Mouse (Mus musculus) liver, adult 2 months (tissue): ENCODE results near the gene Gpi1. TPM values are rescaled to one million over a fixed set of nuclear protein-coding genes. Genes with fewer than 3 reads are reported as not detected.

Experiments used
- DNase-seq: peaks from one replicate; pipeline ENCODE4 v3.0.0-alpha.2; 2011; ENCODE audit warnings: low read depth, low spot score; ENCODE audit errors: extremely low read depth
- H3K27ac ChIP-seq: fragments of 200-500 bp; replicated peaks from 2 replicates; pipeline ENCODE4 v1.5.1; 2012; ENCODE audit warnings: low read depth, mild to moderate bottlenecking, control low read depth, inconsistent platforms, low read length; ENCODE audit not compliant: insufficient read depth
- H3K27me3 ChIP-seq: fragments of 200-500 bp; 2 replicates; pipeline ENCODE4 v1.6.1; 2012; ENCODE audit warnings: mild to moderate bottlenecking, moderate library complexity, low read length, inconsistent platforms; ENCODE audit not compliant: control insufficient read depth, insufficient read depth
- H3K36me3 ChIP-seq: fragments of 200-500 bp; 2 replicates; pipeline ENCODE4 v1.6.1; 2012; ENCODE audit warnings: low read length, inconsistent platforms; ENCODE audit not compliant: control insufficient read depth, insufficient read depth
- H3K4me1 ChIP-seq: fragments of 200-500 bp; 2 replicates; pipeline ENCODE4 v1.6.1; 2011; ENCODE audit warnings: low read length; ENCODE audit not compliant: control insufficient read depth, insufficient read depth
- H3K4me3 ChIP-seq: fragments of 200-500 bp; 2 replicates; pipeline ENCODE4 v1.5.1; 2011; ENCODE audit warnings: low read depth, mild to moderate bottlenecking, control low read depth, low read length, moderate library complexity; ENCODE audit not compliant: insufficient read depth
- H3K79me2 ChIP-seq: fragments of 200-500 bp; 2 replicates; pipeline ENCODE4 v1.6.1; 2012; ENCODE audit warnings: inconsistent platforms, mild to moderate bottlenecking, low read length, moderate library complexity; ENCODE audit not compliant: control insufficient read depth, insufficient read depth
- H3K9ac ChIP-seq: fragments of 200-500 bp; 2 replicates; pipeline ENCODE4 v1.6.1; 2012; ENCODE audit warnings: low read depth, mild to moderate bottlenecking, control low read depth, inconsistent platforms, low read length
- CTCF ChIP-seq: fragments of 200-500 bp; IDR thresholded peaks from 2 replicates; pipeline ENCODE4 v1.5.1; 2011; ENCODE audit warnings: low read depth, low read length, control low read depth
- POLR2A ChIP-seq: fragments of 200-500 bp; IDR thresholded peaks from 2 replicates; pipeline ENCODE4 v1.6.1; 2011; ENCODE audit warnings: low read length, control low read depth; ENCODE audit not compliant: insufficient read depth; ENCODE audit errors: extremely low read depth
- WGBS: fragments of 180-500 bp; shearing (Covaris S2); methylation state at CpG from one replicate; pipeline ENCODE4 v1.1.7; 2018; 5-methylcytosine and 5-hydroxymethylcytosine counted together
- polyA plus RNA-seq: library from polyadenylated mRNA; depleted of rRNA; stranded (reverse); fragments of >200 nt; gene quantifications from 2 replicates; pipeline ENCODE4 v1.2.3, GENCODE M21; 2012
- total RNA-seq: library from RNA; depleted of rRNA; stranded (reverse); fragments of >200 nt; gene quantifications from 2 replicates; pipeline ENCODE4 v1.2.3, GENCODE M21; 2014

Gpi1 gene
- total and polyA plus RNA-seq, 2 experiments, result 61.8 to 127 TPM

DNA sequence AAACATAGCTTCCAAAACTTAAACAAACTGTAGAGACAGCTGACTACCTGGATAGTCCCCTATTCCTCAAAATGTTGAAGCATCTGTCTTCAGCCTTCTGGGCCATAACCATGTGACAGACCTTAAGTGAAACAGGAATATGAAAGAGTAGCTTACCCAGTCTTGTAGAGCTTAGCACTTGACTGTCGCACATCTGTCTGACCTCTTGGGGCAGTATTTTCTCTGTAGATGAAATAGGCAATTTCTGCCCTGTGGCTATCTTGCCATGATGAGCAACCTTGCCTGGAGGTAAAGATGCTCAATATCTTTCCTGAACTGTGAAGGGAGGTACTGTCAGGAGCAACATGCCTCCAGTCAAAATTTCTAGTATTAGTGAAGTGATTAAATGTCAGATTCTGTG lies 57.9 kb downstream of the Gpi1 start:
- no peak for DNase-seq
- TF ChIP-seq POLR2A, result no peak
- no peak for TF ChIP-seq CTCF
- Histone ChIP-seq H3K27ac (no peak overlapping the region), H3K36me3 (no peaks in the 10 kb centered on the region), H3K27me3 (no peaks in the 10 kb centered on the region), H3K79me2 (peaks cover 7% of the 10 kb centered on the region; the same call in 1 of the 2 replicates), H3K4me1 (peaks cover 7% of the 10 kb centered on the region; the same call in 1 of the 2 replicates), H3K9ac (no peak overlapping the region), H3K4me3 (no peak overlapping the region)
- 73% methylated on average over 1 of the region's 1 CpGs for WGBS

DNA sequence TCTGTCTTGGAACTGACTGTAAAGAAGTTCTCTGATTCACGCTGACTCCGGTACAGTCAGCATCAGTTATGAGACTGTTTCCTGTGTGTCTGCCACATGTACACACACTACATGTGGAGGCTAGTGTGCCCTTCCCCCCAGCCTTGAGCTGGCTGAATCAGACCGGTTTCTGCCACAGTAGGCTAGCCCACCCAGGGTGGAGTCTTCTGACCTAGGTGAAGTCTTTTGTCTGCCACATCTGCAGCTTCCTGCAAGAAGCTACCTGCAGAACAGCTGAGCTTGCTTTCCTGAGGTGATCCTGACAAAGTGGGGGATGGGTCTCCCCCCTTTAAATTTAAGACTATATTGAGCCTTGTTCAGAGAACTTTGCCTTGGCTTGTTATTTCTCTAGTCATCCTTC lies 60.7 kb downstream of the Gpi1 start, which contains the start of gene Uba2:
TSS of gene Uba2 (minus strand) at position 146 of the 400 bp plus-strand sequence.
- Histone ChIP-seq H3K36me3 (peaks cover 3% of the 10 kb centered on the region), H3K4me3 (peak within 1 kb of the TSS; percentile 82), H3K4me1 (peaks cover 8% of the 10 kb centered on the region; the same call in 1 of the 2 replicates), H3K27ac (no peak within 1 kb of the TSS), H3K27me3 (no peaks in the 10 kb centered on the region), H3K79me2 (peaks cover 7% of the 10 kb centered on the region; the same call in 1 of the 2 replicates), H3K9ac (no peak within 1 kb of the TSS)
- TF ChIP-seq POLR2A, result no peak
- no peak for TF ChIP-seq CTCF
- 85% methylated on average over 3 of the region's 3 CpGs for WGBS
- DNase-seq, result no peak

DNA sequence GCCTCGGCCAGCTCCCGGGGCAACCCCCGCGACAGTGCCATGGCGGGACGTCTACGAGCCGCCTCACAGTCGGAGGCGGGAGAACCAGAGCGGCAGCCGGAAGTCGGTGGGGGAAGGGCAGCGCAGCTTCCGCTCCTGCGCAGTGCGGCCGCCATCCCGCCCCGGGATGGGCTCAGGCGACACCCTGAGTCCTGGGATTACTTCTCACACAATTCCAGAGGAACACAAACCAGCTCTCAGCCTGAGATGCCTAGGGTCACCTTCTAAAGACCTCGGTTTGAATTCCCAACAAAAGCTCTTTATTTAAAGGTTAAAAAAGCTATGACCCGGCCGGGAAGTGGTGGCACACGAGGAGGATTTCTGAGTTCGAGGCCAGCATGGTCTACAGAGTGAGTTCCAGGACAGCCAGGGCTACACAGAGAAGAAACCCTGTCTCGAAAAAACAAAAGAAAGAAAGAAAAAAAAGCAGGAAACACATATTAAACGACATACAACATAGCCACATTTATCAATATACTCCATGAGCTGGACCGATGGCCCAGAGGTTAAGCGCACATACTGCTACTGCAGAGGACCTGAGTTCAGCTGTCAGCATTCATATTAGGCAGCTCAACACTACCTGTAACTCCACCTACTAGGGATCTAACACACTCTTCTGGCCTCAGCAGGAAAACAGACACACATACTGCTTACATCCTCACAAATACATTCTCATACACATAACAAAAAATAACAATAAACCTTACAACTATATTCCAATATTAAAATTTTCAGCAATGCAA lies 61.5 kb downstream of the Gpi1 start:
- Histone ChIP-seq H3K27me3 (no peaks in the 10 kb centered on the region), H3K79me2 (peaks cover 7% of the 10 kb centered on the region; the same call in 1 of the 2 replicates), H3K9ac (peak overlapping the region; percentile 96), H3K4me3 (peak overlapping the region; percentile 82), H3K4me1 (peaks cover 8% of the 10 kb centered on the region; the same call in 1 of the 2 replicates), H3K27ac (peak overlapping the region; percentile 68), H3K36me3 (peaks cover 8% of the 10 kb centered on the region)
- peak; percentile 71 for TF ChIP-seq POLR2A
- TF ChIP-seq CTCF, result no peak
- WGBS, result 11% methylated on average over 30 of the region's 30 CpGs
- peak; percentile 61 for DNase-seq

DNA sequence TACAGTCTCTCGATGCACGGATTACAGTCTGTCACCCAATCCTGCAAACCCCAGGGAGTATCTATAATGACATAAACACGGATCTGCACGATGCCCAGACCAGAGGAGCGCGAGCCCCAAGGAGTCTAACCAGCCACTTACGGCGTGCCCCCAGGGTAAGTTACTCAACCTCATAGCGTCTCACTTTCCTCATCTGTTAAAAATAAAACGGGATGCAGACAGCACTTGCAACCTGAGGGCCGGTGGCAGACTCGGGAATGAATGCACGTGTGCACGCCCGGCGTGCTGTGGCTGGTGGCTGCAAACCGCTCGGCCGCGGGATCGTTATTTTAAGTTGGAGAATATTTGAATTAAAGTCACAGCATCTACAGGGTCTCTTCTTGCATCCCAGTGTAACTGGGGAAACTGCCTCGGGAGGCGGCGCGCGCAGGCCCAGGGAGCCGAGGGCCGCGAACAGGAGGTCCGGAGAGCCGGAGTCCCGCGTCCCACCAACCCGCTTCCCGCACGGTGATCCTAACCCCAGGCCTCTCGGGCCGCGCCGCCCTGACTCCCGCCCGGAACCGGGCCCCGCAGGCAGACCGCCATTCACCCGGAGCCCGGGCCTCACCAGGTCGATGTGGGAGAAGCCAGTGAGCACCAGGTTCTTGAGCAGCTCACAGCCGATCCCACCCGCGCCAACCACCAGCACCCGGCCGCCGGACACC lies 62.2 kb downstream of the Gpi1 start:
- peak overlapping the region; percentile 82 for H3K4me3 ChIP-seq
- DNase-seq, result peak; percentile 8
- H3K79me2 ChIP-seq, result peaks cover 7% of the 10 kb centered on the region; the same call in 1 of the 2 replicates
- H3K27ac ChIP-seq, result peak overlapping the region; percentile 68
- no peaks in the 10 kb centered on the region for H3K27me3 ChIP-seq
- H3K9ac ChIP-seq, result peak overlapping the region; percentile 96
- peaks cover 13% of the 10 kb centered on the region for H3K36me3 ChIP-seq
- WGBS, result under 1% methylated on average over 54 of the region's 54 CpGs
- TF ChIP-seq CTCF, result no peak
- no peak for TF ChIP-seq POLR2A
- peaks cover 8% of the 10 kb centered on the region; the same call in 1 of the 2 replicates for H3K4me1 ChIP-seq

DNA sequence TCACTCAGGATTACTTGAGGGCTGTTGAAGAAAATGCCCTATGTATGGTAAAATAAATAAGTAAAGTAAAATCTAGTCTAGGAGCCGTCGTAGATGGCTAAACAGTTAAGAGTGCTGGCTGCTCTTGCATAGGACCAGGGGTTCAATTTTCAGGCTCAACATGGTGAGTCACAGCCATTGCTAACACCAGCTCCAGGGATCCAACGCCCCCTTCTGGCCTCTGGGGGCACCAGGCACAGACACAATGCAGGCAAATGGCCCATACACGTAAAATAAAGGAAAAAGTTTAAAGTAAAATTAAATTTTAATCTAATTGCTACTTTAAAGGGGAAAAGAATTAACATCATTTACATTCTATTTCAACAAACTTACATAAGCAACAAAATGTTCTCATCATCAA lies 63.3 kb downstream of the Gpi1 start:
- Histone ChIP-seq H3K4me3 (no peak overlapping the region), H3K79me2 (peaks cover 7% of the 10 kb centered on the region; the same call in 1 of the 2 replicates), H3K9ac (no peak overlapping the region), H3K27me3 (no peaks in the 10 kb centered on the region), H3K27ac (no peak overlapping the region), H3K36me3 (peaks cover 22% of the 10 kb centered on the region), H3K4me1 (peaks cover 8% of the 10 kb centered on the region; the same call in 1 of the 2 replicates)
- 64% methylated on average over 4 of the region's 4 CpGs for WGBS
- DNase-seq, result no peak
- TF ChIP-seq CTCF, result peak; percentile 51
- TF ChIP-seq POLR2A, result no peak
